Mouse (Mus musculus) kidney, adult 18-20 months (tissue): Measurements from ENCODE around the gene Olfr15.
"Not testable (repeated sequence)": the region's sequence is repeated elsewhere in the genome, so short reads cannot be mapped to it uniquely, and the experiment has no call there.

ENCODE experiments used
- DNase-seq: peaks from one replicate; pipeline ENCODE4 v3.0.0; 2021

The Olfr15 gene

DNA sequence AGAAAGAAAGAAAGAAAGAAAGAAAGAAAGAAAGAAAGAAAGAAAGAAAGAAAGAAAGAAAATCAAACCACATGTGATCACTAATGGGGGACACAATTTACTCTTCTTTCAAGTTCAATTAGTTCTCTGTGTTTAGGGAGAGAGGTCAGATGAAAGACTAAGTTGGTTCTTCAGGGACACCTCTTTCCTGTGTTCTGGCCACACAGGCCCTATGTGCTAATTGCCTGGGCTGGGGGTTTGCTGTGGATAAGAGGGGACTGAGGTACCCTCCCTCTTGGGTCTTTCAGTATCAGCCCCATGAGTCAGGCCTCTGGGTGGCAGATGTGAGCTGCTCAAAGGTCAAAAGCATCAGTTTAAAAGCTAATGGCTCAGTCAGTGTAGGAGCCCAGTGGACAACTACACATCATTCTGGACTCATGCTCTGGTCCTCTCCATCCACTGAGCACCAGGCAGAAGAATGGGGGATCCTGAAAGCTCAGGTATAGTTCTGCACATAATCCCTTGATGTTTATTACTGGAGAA, at the start of gene Olfr15:
Gene Olfr15, plus strand, starts transcription at position 291 of the 522 bp plus-strand sequence.
- DNase-seq: peak; percentile 9

DNA sequence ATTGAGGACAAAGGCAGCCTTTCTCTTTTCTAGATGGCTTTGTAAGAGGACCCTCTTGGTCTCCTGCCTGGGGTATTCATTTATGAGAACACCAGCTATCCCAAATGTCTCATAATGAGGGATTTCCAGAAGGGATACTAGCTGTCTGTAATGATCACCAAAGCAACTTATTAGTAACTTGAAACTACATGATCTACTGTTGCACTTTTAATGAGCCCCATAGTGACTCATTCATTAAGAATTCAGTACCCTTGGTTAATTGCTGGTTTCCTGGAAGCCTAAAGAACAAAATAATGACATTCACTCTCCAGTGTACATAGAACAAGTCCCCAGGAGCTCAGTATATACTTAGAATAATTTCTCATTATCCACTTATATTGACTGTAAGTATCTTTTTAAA, 49.4 kb upstream of the Olfr15 start:
- no peak for DNase-seq

DNA sequence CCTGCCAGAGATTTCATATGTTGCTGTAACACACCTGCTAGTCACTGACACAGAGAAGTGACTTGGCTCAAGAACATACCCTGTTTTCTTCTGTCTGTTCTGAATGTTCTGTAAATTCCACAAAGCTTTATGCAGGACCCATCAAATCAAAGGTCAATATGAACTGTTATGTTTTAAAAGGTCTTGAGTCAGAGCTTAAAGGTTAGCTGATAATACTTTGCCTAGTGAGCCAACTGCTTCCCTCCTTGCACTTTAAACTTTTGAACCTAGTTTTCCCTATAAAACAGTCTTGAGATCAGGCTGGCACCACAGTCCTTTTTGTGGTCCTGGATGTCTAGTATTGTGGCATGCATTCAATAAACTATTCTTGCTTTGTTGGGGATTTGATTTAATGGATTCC, 42.3 kb upstream of the Olfr15 start:
- DNase-seq: no peak

DNA sequence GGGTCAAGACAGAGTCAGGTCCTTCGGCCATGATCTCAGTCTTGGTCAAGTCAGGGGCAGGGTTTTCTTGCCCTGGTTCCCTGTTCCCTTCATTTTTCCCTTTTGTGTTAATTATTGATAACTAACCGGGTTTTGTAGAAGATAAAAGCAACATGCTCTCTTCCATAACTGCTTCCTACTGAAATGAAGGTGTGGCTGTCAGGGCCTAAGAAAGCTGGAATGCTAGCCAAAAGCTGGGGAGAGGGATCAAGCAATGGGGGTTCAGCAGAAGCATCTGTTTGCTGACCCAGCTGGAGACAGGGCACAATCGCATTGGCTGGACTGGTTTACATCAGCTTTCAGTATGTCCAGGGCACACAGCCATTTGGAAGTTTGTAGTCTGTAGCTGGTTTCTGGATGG, 22.5 kb upstream of the Olfr15 start:
- no peak for DNase-seq

DNA sequence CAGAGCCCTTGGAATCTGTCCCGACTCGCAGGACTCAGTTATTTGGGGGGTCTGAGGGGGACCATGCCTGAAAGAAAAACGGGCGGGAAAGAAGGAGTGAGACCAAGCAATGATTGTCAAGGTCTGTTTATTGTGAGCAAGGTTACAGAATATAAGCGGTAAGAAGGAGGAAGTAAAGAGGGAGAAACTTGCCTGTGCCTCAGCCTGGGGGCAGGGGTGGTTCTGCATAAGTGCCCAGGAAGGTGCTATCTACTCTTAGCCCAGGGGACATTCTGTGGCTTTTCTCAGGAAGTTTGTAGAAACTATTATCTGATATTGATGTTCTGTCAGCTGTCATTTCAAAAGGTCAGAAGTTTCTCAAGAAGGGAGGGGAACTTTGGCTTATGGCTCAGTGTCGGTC, 16.0 kb upstream of the Olfr15 start:
- DNase-seq: not testable (repeated sequence)

DNA sequence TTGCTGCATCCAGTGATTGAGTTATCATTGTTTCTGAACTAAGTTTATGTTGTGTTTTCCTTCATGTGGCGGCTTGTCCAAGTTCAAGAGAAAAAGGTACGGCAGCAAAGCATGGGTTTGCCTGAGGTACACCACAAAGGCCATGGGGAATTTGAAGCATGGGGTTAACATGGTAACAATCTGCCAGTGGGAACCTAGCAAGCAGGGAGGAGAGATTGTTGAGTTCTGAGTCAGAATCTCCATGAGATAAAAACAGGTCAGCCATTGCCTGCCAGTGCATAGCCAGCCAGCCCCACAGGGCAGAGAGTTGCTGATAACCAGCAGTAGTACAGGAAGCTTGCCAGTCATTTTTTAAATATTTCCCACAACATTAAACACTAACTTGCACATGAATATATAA, 10.5 kb upstream of the Olfr15 start:
- DNase-seq: no peak

DNA sequence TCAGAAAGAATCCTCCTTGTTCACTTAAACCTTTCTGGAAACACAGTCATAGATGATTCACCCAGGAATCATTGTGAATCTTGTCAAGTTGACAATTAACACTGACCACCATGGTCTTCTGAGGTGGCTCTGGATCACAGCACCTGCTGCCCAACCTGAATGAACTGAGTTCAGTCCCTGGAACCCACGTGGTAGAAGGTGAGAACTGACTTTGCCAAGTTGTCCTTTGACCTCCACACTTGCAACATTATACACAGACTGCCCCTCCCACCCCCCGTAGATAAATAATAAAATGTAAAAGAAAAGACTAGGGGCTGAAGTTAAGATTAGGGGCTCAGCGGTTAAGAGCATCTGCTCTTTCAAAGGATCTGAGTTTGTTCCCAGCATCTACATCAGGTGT, 2.7 kb upstream of the Olfr15 start:
- no peak for DNase-seq

DNA sequence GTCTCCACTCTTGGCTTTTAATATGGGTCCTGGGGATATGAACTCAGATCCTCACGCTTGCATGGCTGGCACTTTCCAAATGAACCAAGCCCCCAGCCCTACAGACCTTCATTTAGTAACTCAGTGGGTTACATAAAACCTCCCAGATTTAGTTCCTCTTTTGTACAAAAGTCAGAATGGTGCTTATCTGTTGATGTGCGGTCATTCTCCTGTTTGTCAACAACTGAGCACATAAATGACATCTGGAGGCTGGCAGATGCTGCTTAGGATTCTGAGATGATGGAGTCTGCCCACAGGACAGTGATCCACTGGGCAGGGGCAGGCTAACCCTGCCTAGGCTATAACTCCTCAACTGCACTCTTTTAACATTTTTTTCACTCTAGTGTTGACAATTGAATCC, 951 bp upstream of the Olfr15 start:
- no peak for DNase-seq

DNA sequence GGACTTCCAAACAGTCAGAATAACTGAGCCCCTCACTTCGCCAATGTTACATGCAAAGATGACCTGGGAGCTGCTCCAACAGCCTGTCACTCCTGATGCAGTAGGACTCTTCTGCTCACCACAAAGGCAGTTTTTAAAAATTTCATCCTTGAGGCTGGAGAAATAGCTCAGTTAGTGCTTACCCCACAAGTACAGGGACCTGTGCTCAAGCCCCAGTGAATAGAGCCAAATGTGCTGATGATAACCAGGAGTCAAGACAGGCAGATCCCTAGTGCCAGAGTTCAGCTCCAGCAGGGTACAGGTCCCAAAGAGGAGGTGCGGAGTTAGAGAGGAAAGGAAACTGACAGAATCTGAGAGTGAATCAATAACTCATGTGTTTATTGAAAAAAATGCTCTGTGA, 4.8 kb downstream of the Olfr15 start:
- no peak for DNase-seq

DNA sequence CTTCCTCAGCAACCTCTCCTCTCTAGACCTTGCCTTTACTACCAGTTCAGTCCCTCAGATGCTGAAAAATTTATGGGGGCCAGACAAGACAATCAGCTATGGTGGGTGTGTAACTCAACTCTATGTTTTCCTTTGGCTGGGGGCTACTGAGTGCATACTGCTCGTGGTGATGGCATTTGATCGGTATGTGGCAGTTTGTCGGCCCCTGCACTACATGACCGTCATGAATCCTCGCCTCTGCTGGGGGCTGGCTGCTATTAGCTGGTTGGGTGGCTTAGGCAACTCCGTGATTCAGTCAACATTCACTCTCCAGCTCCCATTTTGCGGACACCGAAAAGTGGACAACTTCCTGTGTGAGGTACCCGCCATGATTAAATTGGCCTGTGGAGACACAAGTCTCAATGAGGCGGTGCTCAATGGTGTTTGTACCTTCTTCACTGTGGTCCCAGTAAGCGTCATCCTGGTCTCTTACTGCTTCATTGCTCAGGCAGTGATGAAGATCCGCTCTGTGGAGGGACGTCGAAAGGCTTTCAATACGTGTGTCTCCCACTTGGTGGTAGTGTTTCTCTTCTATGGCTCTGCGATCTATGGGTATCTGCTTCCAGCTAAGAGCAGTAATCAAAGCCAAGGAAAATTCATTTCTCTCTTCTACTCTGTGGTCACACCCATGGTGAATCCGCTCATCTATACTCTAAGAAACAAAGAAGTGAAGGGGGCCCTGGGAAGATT, 8.6 kb downstream of the Olfr15 start:
- peak; percentile 22 for DNase-seq

DNA sequence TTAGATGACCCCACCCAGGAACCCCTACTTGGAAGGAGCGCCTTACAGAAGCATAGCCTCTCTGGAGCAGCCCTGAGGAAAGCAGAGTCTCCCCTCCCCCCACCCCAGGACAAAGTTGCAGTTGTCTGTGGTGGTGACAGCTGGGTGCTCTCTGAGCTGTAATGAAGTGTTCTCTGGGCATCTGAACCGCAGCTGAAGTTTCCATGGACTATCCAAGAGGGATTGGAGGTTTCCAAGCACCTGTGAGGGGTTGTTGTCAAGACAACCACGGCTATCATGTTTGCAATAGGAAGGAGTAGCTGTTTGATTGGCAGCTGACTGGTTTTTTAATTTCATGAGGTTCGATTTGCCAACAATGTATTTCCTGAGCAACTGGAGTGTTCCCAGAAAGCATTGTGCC, 12.3 kb downstream of the Olfr15 start:
- no peak for DNase-seq

DNA sequence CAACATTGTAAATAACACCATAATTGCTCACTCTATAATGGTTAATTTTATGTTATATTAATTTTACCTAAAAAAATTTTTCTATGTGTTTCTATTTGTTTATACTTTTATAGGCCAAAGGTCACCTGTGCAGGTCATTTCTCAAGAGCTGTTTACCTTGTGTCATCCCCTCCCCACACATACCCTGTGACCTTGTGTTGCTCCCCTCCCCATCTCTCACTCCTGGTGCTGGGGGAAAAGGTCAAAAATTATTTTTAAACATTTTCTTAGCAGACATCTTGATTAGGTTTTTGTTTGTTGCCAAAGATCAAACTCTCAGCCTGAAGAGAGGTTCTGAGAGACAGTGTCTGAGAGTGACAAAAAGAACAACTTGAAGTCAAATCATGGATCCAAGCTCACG, 13.1 kb downstream of the Olfr15 start:
- no peak for DNase-seq

DNA sequence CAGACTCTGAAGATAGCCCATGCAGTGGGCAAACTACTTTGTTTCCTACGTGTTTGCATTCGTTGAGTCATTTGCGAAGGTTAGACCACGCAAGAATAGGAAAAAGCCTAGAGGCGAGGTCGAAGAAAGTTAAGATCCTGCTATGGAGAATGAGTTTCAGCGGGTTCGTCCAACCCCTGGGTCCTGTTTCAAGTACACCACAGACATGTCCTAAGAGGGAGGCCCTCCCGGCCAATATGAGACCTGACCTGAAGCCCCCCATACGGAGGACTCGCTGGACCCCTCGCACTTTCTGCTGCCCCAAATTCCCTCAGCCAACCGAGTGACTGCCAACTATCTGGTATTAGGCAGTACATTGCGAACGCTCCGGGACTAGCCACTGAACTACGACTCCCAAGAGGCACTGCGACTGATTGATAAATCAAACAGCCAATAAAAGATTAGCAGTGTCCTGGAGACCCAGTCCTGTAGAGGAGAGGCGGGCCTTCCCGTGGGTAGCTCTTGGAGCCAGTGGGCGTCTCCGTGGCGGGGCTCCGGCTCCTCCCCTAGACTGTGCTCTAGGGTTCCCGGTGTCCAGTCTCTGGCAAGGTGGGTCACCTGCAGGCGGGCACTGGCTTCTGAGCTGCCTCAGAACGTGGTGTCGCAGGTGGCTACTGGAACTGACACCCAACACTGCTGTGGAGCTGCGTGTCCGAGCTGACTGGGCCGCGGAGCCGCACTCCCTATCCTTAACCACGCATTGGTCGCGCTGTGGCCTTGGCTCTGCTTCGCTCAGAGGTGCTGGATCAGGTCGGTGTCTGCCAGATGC, 16.2 kb downstream of the Olfr15 start, which contains the start of gene Zfp174:
Gene Zfp174, plus strand, starts transcription at position 558 of the 808 bp plus-strand sequence.
- DNase-seq: peak; percentile 95

DNA sequence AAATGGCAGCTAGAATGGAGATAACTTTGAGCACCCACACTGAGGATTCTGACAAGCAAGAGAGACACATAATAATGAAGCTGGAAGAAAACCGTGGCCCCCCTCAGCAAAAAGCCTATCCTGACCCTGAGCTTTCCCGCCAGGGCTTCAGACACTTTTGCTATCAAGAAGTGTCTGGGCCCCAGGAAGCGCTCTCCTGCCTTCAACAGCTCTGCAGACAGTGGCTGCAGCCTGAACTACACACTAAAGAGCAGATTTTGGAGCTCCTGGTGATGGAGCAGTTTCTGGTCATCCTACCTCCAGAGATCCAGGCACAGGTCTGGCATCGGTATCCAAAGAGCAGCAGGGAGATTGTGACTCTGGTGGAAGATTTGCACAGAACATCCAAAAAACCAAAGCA, 17.2 kb downstream of the Olfr15 start:
- DNase-seq: no peak

DNA sequence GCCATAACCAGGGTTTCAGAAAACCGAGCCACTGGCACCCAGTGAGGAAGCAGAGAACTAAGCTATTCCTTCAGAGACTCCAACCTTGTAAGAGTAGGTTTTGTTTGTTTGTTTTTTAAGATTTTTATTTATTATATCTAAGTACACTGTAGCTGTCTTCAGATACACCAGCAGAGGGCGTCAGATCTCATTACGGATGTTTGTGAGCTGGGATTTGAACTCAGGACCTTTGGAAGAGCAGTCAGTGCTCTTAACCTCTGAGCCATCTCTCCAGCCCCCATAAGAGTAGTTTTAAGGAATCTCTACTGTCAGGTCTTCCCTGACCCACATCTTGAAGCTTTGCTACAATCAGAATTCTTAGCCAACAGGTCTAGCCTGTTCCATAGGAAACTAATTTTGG, 17.7 kb downstream of the Olfr15 start:
- no peak for DNase-seq

DNA sequence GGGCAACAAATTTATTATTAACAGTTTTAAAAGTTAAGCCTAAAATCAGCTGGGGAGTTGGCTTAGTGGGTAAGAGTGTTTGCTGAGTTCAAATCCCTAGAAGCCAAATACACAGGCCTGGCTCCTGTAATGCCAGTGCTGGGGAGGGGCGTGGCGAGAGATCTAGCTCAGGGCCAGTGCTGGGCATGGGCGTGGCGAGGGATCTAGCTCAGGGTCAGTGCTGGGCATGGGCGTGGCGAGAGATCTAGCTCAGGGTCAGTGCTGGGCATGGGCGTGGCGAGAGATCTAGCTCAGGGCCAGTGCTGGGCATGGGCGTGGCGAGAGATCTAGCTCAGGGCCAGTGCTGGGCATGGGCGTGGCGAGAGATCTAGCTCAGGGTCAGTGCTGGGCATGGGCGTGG, 20.6 kb downstream of the Olfr15 start:
- not testable (repeated sequence) for DNase-seq

DNA sequence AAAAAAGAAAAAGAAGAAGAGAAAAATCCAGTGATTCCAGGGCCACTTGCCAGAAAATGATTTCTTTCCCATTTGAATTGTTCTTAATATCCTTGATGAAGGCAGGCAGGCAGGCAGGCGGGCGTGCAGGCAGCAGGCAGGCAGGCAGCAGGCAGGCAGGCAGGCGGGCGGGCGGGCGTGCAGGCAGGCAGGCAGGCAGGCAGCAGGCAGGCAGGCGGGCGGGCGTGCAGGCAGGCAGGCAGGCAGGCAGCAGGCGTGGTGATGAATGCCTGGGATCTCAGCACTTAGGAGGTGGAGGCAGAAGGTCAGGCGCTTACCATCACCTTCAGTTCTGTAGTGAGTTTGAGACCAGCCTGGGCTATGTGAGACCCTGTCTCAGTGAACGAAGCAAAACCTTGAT, 21.9 kb downstream of the Olfr15 start:
- no peak for DNase-seq

DNA sequence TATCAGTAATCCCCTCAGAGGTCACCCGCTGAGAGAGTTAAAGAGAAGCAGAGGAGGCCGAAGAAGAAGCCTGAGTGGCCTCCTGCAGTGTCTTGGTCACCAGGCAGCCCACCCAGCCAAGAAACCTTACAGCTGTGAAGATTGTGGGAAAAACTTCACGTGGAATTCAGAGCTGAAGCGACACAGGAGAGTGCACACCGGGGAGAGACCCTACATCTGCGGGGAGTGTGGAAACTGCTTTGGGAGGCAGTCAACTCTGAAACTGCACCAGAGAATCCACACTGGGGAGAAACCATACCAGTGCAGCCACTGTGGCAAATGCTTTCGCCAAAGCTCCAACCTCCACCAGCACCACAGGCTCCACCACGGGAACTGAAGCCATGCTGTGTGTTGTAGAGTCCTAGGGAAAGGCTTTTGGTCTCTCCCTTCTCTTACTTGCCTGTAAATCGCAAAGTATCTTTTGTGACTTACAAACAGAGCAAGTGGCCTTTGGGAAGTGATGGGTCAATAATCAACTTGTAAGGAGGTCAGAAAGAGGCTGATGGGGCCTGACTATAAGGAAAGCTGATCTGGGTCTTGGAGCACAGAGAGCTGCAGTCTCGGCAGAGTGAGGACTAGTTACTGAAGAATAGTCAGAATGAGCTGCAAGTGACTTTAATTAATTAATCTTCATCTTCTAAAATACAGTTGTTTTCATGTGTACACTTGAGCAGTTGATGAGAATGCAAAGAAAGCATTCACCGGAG, 23.9 kb downstream of the Olfr15 start:
- DNase-seq: no peak

DNA sequence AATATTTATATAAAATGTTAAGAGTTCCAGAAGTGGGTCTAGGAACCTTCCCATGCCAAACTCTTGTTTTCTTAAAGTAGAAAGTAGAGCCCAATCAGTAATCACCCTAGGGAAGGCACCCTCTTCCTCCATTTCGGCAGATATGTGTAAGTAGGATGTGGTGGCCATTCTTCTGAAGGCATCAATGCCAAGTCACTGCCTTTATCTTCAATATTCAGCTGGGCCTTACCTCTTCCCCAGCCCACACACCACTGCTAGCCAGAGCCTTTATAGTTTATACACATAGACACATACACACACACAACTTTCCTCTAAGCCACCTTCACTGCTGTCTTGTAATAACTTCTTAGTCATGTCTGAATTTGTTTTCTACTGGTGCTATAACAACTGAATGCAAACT, 25.1 kb downstream of the Olfr15 start:
- DNase-seq: no peak

DNA sequence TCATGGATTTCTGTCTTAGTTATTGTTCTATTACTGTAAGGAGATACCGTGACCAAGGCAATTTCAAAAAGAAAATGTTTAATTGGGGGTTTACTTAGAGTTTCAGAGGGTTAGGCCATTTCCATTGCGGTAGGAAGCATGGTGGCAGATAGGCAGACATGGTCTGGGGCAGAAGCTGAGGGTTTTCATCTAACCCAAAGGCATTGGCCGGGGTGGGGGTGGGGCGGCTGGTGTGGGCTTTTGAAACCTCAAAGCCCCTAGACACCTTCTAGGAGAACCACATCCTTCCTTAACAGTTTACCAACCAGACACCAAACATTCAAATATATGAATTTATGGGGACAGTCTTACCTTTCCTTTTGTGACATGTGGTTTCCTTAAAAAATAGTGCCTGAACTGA, 28.6 kb downstream of the Olfr15 start:
- no peak for DNase-seq

DNA sequence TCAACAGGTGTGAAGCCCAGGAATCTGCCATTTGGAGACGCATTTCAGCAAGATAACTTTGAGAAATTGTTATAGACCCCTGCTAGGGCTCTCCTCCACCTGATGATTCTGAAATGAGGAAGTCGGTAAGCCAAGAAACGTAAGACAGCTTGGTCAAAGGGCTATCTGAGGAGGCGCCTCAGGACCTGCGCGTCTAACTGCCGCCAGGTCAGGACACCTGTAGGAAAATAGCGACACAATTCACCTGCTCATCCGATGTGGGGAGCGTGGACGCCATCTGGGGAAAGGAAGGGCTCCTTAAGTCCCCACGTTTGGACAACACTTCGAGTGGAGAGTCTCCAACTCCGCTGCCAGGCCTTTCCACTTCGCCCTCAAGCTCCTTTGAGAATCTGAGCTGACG, 41.1 kb downstream of the Olfr15 start:
- DNase-seq: no peak

DNA sequence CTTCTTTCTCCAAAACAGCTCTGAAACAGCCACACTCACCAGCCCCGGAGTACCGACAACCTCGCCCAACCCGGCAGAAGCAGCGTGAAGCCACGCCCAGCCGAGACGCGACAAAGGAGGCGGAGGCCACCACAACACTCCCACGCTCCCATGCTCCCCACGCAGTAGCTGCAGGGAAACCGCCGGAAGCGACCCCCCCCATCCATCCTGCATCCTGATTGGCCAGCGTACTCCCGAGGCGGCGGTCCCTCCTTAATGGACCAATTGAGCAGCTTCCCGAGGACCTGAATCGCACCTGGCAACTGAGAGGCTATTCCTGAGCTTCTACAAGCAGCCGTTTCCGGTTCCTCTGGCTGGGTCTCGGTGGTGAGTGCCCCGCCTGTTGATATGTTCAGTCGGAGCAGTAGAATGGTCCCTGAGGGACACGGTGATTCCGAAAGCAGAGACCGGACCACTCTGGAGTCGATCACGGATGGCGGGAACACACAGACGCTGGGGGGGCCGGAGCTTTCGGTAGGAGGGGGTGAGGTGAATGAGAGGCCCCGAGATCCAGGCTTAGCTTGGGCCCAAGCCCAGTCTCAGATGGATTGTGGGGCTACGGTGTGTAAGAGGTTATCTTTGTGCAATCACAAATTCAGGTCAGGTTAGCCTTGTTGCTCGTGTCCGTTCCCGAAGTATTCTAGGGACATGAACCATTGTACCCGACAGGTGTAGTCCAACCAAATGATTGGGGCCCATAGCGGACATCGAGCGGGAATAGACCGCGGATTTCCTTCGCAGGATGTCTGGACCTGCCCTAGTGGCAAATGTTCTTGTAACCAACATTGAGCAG, 41.8 kb downstream of the Olfr15 start, which contains the start of gene Naa60:
Gene Naa60, plus strand, starts transcription at position 160 of the 832 bp plus-strand sequence.
- peak; percentile 91 for DNase-seq
